8 mouse cellular contexts compared by ENCODE assay signal in genomic region chr11:79992035-79992591, GRCm38 (mm10). TPM values are rescaled to one million over a fixed set of nuclear protein-coding genes. Genes with fewer than 3 reads are reported as not detected.
A peak's percentile ranks its signal among the peaks of the same experiment; 100 is the strongest.
DNase-seq lines count a peak whose midpoint lies in the region; ATAC-seq lines count a peak whose summit lies in the region.

No protein-coding gene starts in this region.

- H3K4me1 ChIP-seq in lung, embryonic 16.5 days (replicated peaks; ENCODE audit: control insufficient read depth, insufficient read depth, low read length), result peaks cover 2% of the 10 kb centered on the region; the same call in 1 of the 2 replicates
- H3K4me1 ChIP-seq in embryonic facial prominence, embryonic 15.5 days, result no peaks in the 10 kb centered on the region
- H3K4me1 ChIP-seq in limb, embryonic 10.5 days, result peaks cover 8% of the 10 kb centered on the region
- H3K4me1 ChIP-seq in neural tube, embryonic 14.5 days (ENCODE audit: control insufficient read depth, insufficient read depth, low read length), result 0 out of 2 replicates have a peak, but pooled peaks cover 3% of the 10 kb centered on the region

- H3K4me2 ChIP-seq in lung, embryonic 16.5 days (ENCODE audit: low read depth, low read length), result peak overlapping the region; percentile 85
- peak overlapping the region; percentile 80 for H3K4me2 ChIP-seq in embryonic facial prominence, embryonic 15.5 days (replicated peaks)
- H3K4me2 ChIP-seq in neural tube, embryonic 14.5 days (ENCODE audit: low read depth, low read length), result peak overlapping the region; percentile 61

- peak overlapping the region; percentile 89 for H3K9ac ChIP-seq in lung, embryonic 16.5 days (ENCODE audit: low read length)
- H3K9ac ChIP-seq in embryonic facial prominence, embryonic 15.5 days, result peak overlapping the region; percentile 68
- H3K9ac ChIP-seq in neural tube, embryonic 14.5 days (replicated peaks; ENCODE audit: low read depth, low read length), result peak overlapping the region; percentile 53

- WGBS in lung, embryonic 16.5 days, result 23% methylated on average over 20 of the region's 21 CpGs
- whole genome bisulfite sequencing in embryonic facial prominence, embryonic 15.5 days, result 25% methylated on average over 20 of the region's 21 CpGs
- WGBS in limb, embryonic 10.5 days, result 30% methylated on average over 21 of the region's 21 CpGs
- 29% methylated on average over 20 of the region's 21 CpGs for WGBS in neural tube, embryonic 14.5 days

- DNase-seq in lung, adult 18-20 months, result no peak
- no peak for DNase-seq in limb, embryonic 10.5 days (ENCODE audit: low spot score)
- no peak for DNase-seq in embryo, embryonic 11 days
- no peak for DNase-seq in Muller cell, postnatal 12 days (ENCODE audit: inconsistent ontology term)
- DNase-seq in layer of hippocampus, adult 9-10 months (ENCODE audit: low spot score), result no peak

- peaks cover 5% of the 10 kb centered on the region; the same call in 1 of the 2 replicates for H3K36me3 ChIP-seq in lung, embryonic 16.5 days (ENCODE audit: control insufficient read depth, insufficient read depth, low read length)
- peaks cover 6% of the 10 kb centered on the region; the same call in 1 of the 2 replicates for H3K36me3 ChIP-seq in embryonic facial prominence, embryonic 15.5 days
- peaks cover 19% of the 10 kb centered on the region for H3K36me3 ChIP-seq in limb, embryonic 10.5 days
- 0 out of 2 replicates have a peak, but pooled peaks cover 5% of the 10 kb centered on the region for H3K36me3 ChIP-seq in neural tube, embryonic 14.5 days (ENCODE audit: control insufficient read depth, insufficient read depth, low read length)

- no peak for ATAC-seq in lung, embryonic 16.5 days (ENCODE audit: low read depth)
- ATAC-seq in embryonic facial prominence, embryonic 15.5 days (ENCODE audit: insufficient number of reproducible peaks, low FRiP score, low TSS enrichment, low read depth), result no peak
- ATAC-seq in neural tube, embryonic 14.5 days (ENCODE audit: low read depth), result no peak

- H3K27ac ChIP-seq in lung, embryonic 16.5 days (ENCODE audit: low read length), result peak overlapping the region; percentile 92
- H3K27ac ChIP-seq in embryonic facial prominence, embryonic 15.5 days (replicated peaks), result peak overlapping the region; percentile 99
- peak overlapping the region; percentile 99 for H3K27ac ChIP-seq in limb, embryonic 10.5 days
- peak overlapping the region; percentile 65 for H3K27ac ChIP-seq in neural tube, embryonic 14.5 days (ENCODE audit: low read depth, low read length)

- H3K27me3 ChIP-seq in lung, embryonic 16.5 days (ENCODE audit: control insufficient read depth, insufficient read depth, low read depth, low read length), result no peaks in the 10 kb centered on the region
- no peaks in the 10 kb centered on the region for H3K27me3 ChIP-seq in embryonic facial prominence, embryonic 15.5 days
- no peaks in the 10 kb centered on the region for H3K27me3 ChIP-seq in limb, embryonic 10.5 days (ENCODE audit: low read depth, poor library complexity, severe bottlenecking)
- no peaks in the 10 kb centered on the region for H3K27me3 ChIP-seq in neural tube, embryonic 14.5 days (ENCODE audit: control insufficient read depth, insufficient read depth, low read length)

- H3K4me3 ChIP-seq in lung, embryonic 16.5 days (ENCODE audit: low read length), result peak overlapping the region; percentile 98
- peak overlapping the region; percentile 76 for H3K4me3 ChIP-seq in embryonic facial prominence, embryonic 15.5 days (replicated peaks)
- H3K4me3 ChIP-seq in limb, embryonic 10.5 days, result peak overlapping the region; percentile 99
- H3K4me3 ChIP-seq in neural tube, embryonic 14.5 days (ENCODE audit: low read depth, low read length), result peak overlapping the region; percentile 91

- no peaks in the 10 kb centered on the region for H3K9me3 ChIP-seq in lung, embryonic 16.5 days (ENCODE audit: control insufficient read depth, low read length)
- no peaks in the 10 kb centered on the region for H3K9me3 ChIP-seq in embryonic facial prominence, embryonic 15.5 days (replicated peaks)
- no peaks in the 10 kb centered on the region for H3K9me3 ChIP-seq in limb, embryonic 10.5 days (replicated peaks)
- no peaks in the 10 kb centered on the region for H3K9me3 ChIP-seq in neural tube, embryonic 14.5 days (ENCODE audit: control insufficient read depth, low read length)

RNA-seq across cellular contexts. Expression of gene Suz12, which starts 0.8 kb away (rescaled TPM):
- 18.1 and 18.4 TPM in 2 replicates for polyA plus RNA-seq in lung, embryonic 16.5 days (2015; fragmentation: Nextera tagmentation; extraction: Ambion mirVana)
- 18.0 and 18.1 TPM in 2 replicates for polyA plus RNA-seq in embryonic facial prominence, embryonic 15.5 days (2015; fragmentation: Nextera tagmentation; extraction: Ambion mirVana)
- 21.1 and 22.5 TPM in 2 replicates for polyA plus RNA-seq in limb, embryonic 10.5 days (2016; fragmentation: Nextera tagmentation; extraction: Ambion mirVana)
- polyA plus RNA-seq in neural tube, embryonic 14.5 days (2014; fragmentation: Nextera tagmentation; extraction: Ambion mirVana), result 18.9 and 19.0 TPM in 2 replicates

RNA-seq across cellular contexts. Expression of gene Utp6, which starts 29.9 kb away (rescaled TPM):
- polyA plus RNA-seq in lung, embryonic 16.5 days (2015; fragmentation: Nextera tagmentation; extraction: Ambion mirVana), result 41.5 and 46.6 TPM in 2 replicates
- polyA plus RNA-seq in embryonic facial prominence, embryonic 15.5 days (2015; fragmentation: Nextera tagmentation; extraction: Ambion mirVana), result 45.2 and 52.1 TPM in 2 replicates
- 72.3 and 77.1 TPM in 2 replicates for polyA plus RNA-seq in limb, embryonic 10.5 days (2016; fragmentation: Nextera tagmentation; extraction: Ambion mirVana)
- 42.8 and 55.6 TPM in 2 replicates for polyA plus RNA-seq in neural tube, embryonic 14.5 days (2014; fragmentation: Nextera tagmentation; extraction: Ambion mirVana)
